Mouse (Mus musculus) cerebellum, adult 11-12 months (tissue): ENCODE results near the gene Anxa5.

ENCODE experiments used
- DNase-seq: peaks from one replicate; pipeline ENCODE4 v3.0.0; 2022

Anxa5 gene

GRCm38 (mm10) chr3:36486881-36487280 is 11.2 kb upstream of the Anxa5 start:
- no peak for DNase-seq

DNA sequence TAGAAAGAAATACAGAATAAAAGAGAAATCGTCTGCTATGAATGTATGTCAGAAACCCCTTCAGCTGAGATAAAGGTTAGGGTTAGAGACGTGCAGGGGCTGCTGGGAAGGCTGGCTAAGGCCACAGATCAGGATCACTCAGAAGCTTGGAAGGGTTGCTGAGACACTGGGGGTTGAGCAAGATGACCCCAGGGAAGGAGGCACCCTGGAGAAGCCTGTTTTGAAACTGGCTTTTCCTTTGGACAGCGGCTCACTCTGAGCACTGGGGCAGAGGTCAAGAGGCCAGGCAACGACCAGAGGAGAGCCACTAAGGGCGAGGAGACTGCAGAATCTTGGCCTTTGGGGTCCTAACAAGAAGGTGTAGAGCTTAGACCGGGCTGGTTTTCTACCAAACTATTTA is 10.5 kb upstream of the Anxa5 start:
- DNase-seq: no peak

DNA sequence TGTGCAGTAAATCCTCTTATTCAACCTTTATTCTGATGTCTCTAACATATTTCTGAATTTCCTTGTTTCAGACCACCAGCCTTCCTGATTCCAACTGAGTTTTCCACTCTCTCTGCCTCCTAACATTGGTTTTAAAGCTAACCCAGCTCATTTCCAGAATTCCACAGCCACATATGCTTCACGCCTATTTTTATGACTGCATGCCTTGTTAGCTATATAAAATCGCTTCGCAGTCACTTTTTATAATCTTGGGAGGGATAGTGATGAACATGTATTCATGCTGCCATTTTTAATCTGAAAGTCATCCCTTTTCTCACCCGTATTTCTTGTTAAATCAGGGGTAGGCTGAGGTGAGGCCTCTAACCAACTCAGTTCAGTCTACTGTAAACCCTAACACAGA is 8.6 kb upstream of the Anxa5 start:
- no peak for DNase-seq

DNA sequence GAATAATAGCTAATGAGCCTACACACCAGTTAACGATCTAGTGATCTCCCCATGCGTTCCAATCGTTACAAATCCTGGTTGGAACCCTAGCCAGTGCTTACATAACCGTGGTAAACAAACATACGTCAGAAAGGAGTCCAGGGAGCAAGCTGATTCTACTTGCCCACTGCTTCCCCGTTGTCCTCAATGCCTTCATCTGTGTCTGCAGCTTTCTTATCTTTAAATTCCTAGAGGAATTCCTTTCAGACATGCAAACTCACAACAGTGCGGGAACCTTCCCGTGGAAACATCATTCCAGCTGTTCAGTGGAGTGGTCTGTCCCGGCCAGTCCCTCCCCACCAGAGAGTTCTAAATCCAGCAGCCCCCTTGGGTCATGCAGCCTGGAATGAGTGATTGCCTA is 7.2 kb upstream of the Anxa5 start:
- DNase-seq: no peak

GRCm38 (mm10) chr3:36481776-36482193 is 6.1 kb upstream of the Anxa5 start:
- peak; percentile 30 for DNase-seq

- no peak for DNase-seq
Observed at GRCm38 (mm10) chr3:36480486-36480885, 4.8 kb upstream of the Anxa5 start.

DNA sequence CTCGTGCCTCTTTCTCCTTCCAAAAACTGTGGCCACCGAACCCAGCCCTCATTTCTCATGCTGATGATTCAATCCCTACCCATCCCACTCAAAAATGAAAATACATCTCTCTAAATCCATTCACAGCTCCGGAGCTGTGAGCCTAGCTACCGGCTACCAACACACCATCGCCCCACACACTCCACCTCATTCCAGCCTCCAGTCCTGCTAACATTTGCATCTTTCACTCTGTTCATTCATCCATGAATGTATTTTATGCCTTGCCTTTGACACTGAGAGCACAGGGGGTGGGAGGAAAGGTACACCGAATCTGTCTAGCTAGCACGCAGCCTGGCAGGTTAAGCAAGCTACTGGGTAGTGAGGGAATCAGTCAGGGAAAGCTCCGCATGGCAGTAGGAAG is 3.1 kb upstream of the Anxa5 start:
- no peak for DNase-seq

DNA sequence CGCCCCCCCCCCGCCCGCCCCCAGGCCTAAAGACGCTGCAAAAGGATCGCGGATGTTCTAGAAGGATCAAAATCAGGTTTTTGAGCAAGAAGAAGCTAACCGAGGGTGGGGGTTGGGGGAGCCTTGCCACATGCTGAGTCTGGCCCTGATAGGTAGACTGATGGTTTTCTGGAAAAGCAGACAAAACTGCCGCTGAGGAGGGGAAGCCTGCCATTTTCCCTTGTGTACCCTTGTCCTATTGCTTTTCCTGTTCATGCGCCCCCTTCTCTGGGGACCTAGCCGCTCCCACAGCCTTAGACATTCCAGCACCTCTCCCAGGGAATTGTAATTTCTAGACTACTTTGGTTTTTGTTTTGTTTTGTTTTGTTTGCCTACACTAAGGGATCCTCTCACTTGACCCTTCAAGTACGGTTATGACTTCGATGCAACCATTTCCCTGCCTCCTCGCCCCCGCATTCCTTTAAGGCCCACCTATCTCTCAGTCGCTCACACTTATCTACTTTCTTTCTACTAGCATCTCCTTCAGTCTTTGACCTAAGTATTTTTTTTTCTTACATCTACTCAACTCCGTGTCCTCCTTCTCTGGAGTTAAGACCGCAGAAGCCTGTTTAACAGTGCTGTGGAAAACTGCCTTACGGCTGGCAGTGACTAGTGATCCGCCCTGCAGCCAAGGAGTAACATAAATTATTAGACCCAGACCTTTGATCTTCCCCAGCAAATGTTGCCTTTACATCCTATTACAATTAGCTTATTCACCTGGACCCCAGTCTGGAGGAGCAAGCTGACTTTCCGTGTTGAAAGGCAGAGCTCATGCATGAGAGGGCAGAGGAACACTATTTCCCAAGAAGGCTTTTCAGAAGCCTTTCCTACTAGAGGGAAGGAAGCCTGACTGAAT is 814 bp upstream of the Anxa5 start:
- peak; percentile 24 for DNase-seq

DNA sequence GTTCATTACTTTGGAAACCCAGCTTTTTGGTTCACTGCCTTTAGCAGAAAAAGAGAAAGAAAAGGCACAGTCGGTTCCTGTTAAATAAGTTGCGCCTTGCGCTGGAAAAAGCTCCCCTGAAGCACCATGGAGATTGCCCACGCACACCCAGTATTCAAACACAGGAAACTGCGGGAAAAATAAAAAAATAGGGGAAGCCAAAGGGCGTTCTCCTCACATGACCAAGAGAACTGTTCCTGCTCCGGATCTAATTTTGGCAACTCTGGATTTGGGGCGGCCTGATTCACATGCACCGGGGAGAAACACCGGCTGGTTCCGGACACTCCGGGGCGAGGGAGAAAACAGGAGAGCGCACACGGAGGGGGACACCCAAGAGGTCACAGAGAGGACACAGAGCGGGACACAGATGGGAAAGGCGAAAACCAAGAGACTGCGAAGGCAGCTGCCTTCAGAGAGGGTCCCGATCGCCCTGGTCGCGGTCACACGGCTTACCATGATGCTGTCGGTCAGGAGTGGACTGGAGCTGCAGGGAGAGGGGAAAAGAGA is 683 bp downstream of the Anxa5 start:
- DNase-seq: peak; percentile 38

DNA sequence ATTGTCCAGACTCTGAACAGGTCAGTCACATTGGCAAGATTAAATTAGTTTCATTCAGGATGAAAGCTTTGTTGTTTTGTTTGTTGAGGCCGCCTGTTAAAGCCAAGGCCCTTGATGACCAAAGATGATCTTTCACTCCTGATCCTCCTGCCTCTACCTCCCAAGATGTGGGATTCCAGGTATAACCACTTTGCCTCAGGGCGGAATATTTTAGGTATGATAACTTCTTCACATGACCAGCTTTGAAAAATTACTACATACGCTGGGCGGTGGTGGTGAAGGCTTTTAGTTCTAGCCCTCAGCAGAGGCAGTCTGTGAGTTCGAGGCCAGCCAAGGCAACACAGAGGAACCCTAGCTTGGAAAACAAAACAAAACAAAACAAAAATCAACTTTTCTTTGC is 1.3 kb downstream of the Anxa5 start:
- DNase-seq: no peak

DNA sequence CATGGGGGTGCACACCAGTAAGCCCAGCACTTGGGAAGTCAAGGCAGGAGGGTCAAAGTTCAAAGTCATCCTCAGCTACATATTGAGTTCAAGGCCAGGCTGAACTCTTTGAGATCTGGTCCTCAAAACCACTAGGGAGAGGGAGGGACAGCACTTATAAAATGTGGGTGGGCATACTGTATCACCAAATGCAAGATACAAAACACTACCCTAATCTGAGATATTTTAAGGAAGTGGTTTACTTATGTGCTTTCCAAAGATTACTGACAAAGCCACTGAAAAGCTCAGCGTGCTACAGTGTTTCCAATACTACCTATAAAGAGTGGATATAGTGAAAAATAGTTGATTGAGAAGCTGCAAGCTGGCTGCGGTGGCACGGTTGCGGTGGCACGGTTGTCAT is 2.5 kb downstream of the Anxa5 start:
- no peak for DNase-seq

- no peak for DNase-seq
Observed at GRCm38 (mm10) chr3:36471856-36472255, 3.8 kb downstream of the Anxa5 start.

- DNase-seq: no peak
Observed at GRCm38 (mm10) chr3:36468871-36469270, 6.8 kb downstream of the Anxa5 start.

- no peak for DNase-seq
Observed at GRCm38 (mm10) chr3:36467632-36468031, 8.1 kb downstream of the Anxa5 start.

DNA sequence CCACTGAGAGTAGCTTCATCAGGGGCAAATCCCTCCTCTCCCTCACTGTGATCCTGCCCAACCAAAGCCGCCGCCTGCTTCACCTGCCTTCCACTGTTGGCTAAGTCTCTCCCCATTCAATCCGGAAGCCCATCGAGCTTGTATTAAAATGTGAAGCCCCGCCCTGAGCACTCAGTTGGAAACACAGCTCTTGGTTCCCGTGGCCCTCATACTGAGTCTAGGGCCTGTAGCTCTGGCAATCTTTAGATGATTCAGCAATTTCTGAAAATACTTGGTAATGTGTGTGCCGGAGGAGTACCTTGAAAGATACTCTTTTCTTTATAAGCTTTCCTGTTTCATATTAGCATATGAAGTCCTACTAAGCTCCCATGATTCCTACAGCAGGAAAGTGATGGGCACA is 10.2 kb downstream of the Anxa5 start:
- no peak for DNase-seq

DNA sequence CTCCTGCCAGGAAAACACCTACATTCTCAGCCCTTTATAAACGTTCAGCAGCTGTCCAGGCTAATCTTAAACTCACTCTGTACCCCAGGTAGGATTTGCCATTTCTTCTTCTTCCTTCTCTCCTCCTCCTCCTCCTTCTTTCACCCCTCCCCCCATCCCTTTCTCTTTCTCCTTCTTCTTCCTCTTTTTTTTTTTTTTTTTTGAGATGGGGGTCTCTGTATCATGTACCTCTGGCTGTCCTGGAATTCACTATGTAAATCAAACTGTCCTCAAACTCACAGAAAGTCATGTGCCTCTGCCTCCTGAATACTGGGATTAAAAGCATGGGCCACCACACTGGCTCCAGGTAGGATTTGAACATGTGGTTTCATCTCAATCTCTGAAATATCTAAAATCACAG is 13.3 kb downstream of the Anxa5 start:
- no peak for DNase-seq

DNA sequence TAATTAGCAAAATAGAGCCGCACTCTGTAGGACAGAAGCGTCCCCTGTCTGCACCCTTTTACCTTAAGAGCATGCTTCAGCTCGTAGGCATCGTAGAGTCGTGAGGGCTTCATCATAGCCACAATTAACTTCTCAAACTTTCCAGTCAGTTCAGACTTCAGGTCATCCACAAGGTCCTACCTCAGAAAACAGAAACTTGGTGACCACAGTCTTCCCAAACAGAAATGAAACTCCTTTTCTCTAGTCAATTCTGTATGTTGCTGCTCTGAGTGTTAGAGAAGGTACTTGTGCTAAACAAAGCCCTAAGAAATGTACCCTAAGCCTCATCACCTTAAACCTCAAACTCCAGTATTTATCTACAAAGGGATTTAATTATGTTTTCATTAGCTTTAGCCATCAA is 13.9 kb downstream of the Anxa5 start:
- no peak for DNase-seq

GRCm38 (mm10) chr3:36460717-36461116 is 15.0 kb downstream of the Anxa5 start:
- DNase-seq: no peak

- DNase-seq: peak; percentile 41
Observed at GRCm38 (mm10) chr3:36455566-36455965, 20.1 kb downstream of the Anxa5 start.

DNA sequence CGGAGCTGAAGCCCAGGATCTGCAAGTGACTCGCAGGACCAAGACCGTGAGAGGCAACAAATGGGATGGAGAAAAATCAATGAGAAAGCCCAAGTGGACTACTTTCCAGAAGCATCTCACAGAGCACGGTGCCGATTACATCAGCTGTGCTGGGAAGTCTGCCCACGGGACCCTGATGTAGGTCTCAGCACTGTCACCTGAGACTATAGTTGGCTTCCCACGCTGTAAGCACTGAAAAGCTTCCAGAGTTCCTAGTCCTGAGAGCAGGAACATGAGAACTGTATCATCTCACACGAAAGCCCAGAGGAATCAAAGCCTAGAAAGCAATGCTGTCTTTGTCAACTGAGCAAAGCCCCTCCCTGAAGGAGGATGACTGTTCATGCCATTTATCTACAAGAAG is 20.6 kb downstream of the Anxa5 start:
- DNase-seq: no peak

GRCm38 (mm10) chr3:36452502-36452901 is 23.2 kb downstream of the Anxa5 start:
- no peak for DNase-seq

DNA sequence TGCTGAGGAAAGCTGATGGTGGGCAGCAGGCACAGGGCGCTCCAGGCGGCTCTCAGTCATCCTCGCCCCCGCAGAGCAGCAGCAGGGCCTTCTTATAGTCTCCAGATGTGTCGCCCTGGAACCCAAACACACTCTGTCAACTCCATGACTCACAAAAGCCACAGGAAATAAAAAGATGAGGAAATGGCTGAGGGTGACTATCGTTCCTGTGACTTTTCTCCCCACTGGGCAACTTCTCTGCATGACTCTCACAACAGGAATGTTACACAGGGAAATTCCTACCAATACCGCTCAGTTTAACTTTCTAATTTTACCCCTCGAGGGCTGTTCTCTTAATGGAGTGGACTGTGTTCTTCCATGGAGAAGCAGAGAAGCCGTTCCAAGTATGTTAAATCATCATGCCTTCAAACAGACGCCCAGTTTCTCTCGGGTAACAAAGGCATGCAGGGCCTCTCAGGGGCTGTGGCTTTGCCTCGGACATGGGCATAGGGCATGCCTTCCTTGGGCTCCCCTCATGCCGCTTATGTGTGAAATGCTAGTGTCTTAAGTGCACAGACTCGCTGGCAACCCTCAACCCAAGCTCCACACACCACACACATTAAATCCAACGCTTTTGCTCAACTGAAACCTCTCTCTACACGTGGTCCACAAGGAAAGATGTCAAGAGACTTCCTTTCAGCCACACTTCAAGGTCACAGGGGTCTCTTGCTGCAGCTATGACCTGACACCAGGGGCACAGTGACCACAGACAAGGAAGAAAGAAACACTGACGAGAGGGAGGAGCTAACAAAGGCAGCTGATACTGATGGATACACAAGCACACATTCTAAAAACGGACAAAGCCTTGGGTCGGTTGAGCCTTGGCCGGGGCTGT is 26.2 kb downstream of the Anxa5 start:
- DNase-seq: no peak

- DNase-seq: no peak
Observed at GRCm38 (mm10) chr3:36446918-36447317, 28.8 kb downstream of the Anxa5 start.

DNA sequence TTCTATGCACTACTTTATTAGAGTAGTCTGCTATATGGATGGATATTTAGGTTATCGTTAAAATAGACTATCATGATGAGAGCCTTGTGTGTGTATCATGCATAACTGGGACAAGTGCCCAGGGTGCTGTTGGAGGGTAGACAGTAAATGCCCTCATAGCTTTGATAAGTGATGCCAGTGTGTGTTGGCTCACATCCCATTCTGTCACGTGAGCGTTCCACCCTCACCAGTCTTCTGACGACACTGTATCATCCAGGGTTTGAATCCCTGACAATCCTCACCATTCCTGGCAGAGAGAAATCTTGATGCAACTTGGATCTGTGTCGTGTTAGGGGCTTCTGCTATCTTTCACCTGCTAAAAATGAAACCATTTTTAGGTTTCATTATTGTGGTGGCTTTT is 29.2 kb downstream of the Anxa5 start:
- DNase-seq: no peak
